Mouse (Mus musculus) spleen, adult 2 months (tissue): Measurements from ENCODE around the gene Slc44a3. TPM values are rescaled to one million over a fixed set of nuclear protein-coding genes. Genes with fewer than 3 reads are reported as not detected.

ENCODE experiments used
- DNase-seq, 2 experiments: peaks; one replicate each; pipeline versions ENCODE4 v3.0.0 to v3.0.0-alpha.2; 2012 to 2021; ENCODE audit warnings: low spot score in 2 of 2, low read depth in 1 of 2
- H3K27ac ChIP-seq: fragments of 200-500 bp; 2 replicates; pipeline ENCODE4 v1.5.1; 2012; ENCODE audit warnings: low read length, inconsistent platforms; ENCODE audit not compliant: insufficient read depth
- H3K27me3 ChIP-seq: fragments of 200-500 bp; 2 replicates; pipeline ENCODE4 v1.6.1; 2012; ENCODE audit warnings: mild to moderate bottlenecking, moderate library complexity, low read length, inconsistent platforms; ENCODE audit not compliant: control insufficient read depth, insufficient read depth
- H3K36me3 ChIP-seq: fragments of 200-500 bp; 2 replicates; pipeline ENCODE4 v1.6.1; 2012; ENCODE audit warnings: mild to moderate bottlenecking, low read length, inconsistent platforms; ENCODE audit not compliant: control insufficient read depth, insufficient read depth
- H3K4me1 ChIP-seq: fragments of 200-500 bp; 2 replicates; pipeline ENCODE4 v1.6.1; 2011; ENCODE audit warnings: inconsistent platforms; ENCODE audit not compliant: control insufficient read depth, insufficient read depth, insufficient read length
- H3K4me3 ChIP-seq: fragments of 200-500 bp; 2 replicates; pipeline ENCODE4 v1.5.1; 2011; ENCODE audit warnings: mild to moderate bottlenecking, inconsistent platforms; ENCODE audit not compliant: insufficient read depth, insufficient read length; ENCODE audit errors: extremely low read depth
- CTCF ChIP-seq: fragments of 200-500 bp; IDR thresholded peaks from 2 replicates; pipeline ENCODE4 v1.5.1; 2011; ENCODE audit warnings: mild to moderate bottlenecking, inconsistent platforms; ENCODE audit not compliant: insufficient read depth, insufficient read length, insufficient replicate concordance; ENCODE audit errors: extremely low read depth
- POLR2A ChIP-seq: fragments of 200-500 bp; IDR thresholded peaks from 2 replicates; pipeline ENCODE4 v1.6.1; 2011; ENCODE audit warnings: low read depth, low read length, inconsistent platforms
- WGBS: fragments of 180-500 bp; shearing (Covaris S2); methylation state at CpG from one replicate; pipeline ENCODE4 v1.1.7; 2018; 5-methylcytosine and 5-hydroxymethylcytosine counted together
- polyA plus RNA-seq: library from polyadenylated mRNA; depleted of rRNA; stranded (reverse); fragments of >200 nt; gene quantifications from 2 replicates; pipeline ENCODE4 v1.2.3, GENCODE M21; 2012

Slc44a3 gene
- polyA plus RNA-seq, 1 experiment: 0.29 TPM

GRCm38 (mm10) chr3:121428696-121429259 lies 103.4 kb downstream of the Slc44a3 start:
- H3K27me3 ChIP-seq: 0 out of 2 replicates have a peak, but pooled peaks cover 2% of the 10 kb centered on the region
- TF ChIP-seq CTCF (no peak), POLR2A (no peak)
- no peaks in the 10 kb centered on the region for H3K36me3 ChIP-seq
- 75% methylated on average over 11 of the region's 11 CpGs for WGBS
- peaks cover 4% of the 10 kb centered on the region for H3K4me1 ChIP-seq
- H3K27ac ChIP-seq: no peak overlapping the region
- no peak for DNase-seq
- no peak overlapping the region for H3K4me3 ChIP-seq

GRCm38 (mm10) chr3:121428230-121428629 lies 104.0 kb downstream of the Slc44a3 start:
- peak; percentile 23 to 39 for DNase-seq

GRCm38 (mm10) chr3:121427520-121427908 lies 104.7 kb downstream of the Slc44a3 start:
- TF ChIP-seq CTCF (no peak), POLR2A (no peak)
- no peak for DNase-seq
- Histone ChIP-seq H3K27me3 (0 out of 2 replicates have a peak, but pooled peaks cover 2% of the 10 kb centered on the region), H3K4me1 (peaks cover 4% of the 10 kb centered on the region), H3K36me3 (no peaks in the 10 kb centered on the region), H3K4me3 (peak overlapping the region; percentile 87), H3K27ac (peak overlapping the region; percentile 71)
- 2% methylated on average over 13 of the region's 13 CpGs for WGBS

More at GRCm38 (mm10) chr3:121428230-121428629, 104.0 kb downstream of the Slc44a3 start:
- Histone ChIP-seq H3K4me3 (peak overlapping the region; percentile 15), H3K27ac (no peak overlapping the region), H3K4me1 (peaks cover 4% of the 10 kb centered on the region), H3K27me3 (0 out of 2 replicates have a peak, but pooled peaks cover 2% of the 10 kb centered on the region), H3K36me3 (no peaks in the 10 kb centered on the region)
- 11% methylated on average over 8 of the region's 8 CpGs for WGBS
- TF ChIP-seq POLR2A (no peak), CTCF (no peak)

- peak overlapping the region; percentile 71 for H3K27ac ChIP-seq
- peak; percentile 40 to 79 for DNase-seq
- peak overlapping the region; percentile 87 for H3K4me3 ChIP-seq
- H3K36me3 ChIP-seq: no peaks in the 10 kb centered on the region
- 0 out of 2 replicates have a peak, but pooled peaks cover 2% of the 10 kb centered on the region for H3K27me3 ChIP-seq
- under 1% methylated on average over 93 of the region's 93 CpGs for WGBS
- peaks cover 4% of the 10 kb centered on the region for H3K4me1 ChIP-seq
- TF ChIP-seq CTCF (peak; percentile 50; the same call in 1 of the 2 replicates), POLR2A (no peak)
Observed at GRCm38 (mm10) chr3:121426621-121427519, 105.3 kb downstream of the Slc44a3 start.

- TF ChIP-seq CTCF (no peak), POLR2A (peak; percentile 77)
- Histone ChIP-seq H3K4me1 (peaks cover 4% of the 10 kb centered on the region), H3K27me3 (0 out of 2 replicates have a peak, but pooled peaks cover 2% of the 10 kb centered on the region), H3K27ac (peak within 1 kb of the TSS; percentile 71), H3K36me3 (no peaks in the 10 kb centered on the region), H3K4me3 (peak within 1 kb of the TSS; percentile 87)
- WGBS: 2% methylated on average over 60 of the region's 66 CpGs
- peak; percentile 47 to 87 for DNase-seq
Observed at GRCm38 (mm10) chr3:121425861-121426620, 106.2 kb downstream of the Slc44a3 start, which contains the start of gene Cnn3. Gene Cnn3 (plus strand): TSS chr3:121426497.

GRCm38 (mm10) chr3:121422405-121422804 lies 109.8 kb downstream of the Slc44a3 start:
- TF ChIP-seq POLR2A: no peak
- TF ChIP-seq CTCF: no peak
- WGBS: 85% methylated on average over 8 of the region's 8 CpGs
- Histone ChIP-seq H3K4me3 (no peak overlapping the region), H3K4me1 (peaks cover 4% of the 10 kb centered on the region), H3K27ac (no peak overlapping the region), H3K36me3 (no peaks in the 10 kb centered on the region), H3K27me3 (0 out of 2 replicates have a peak, but pooled peaks cover 2% of the 10 kb centered on the region)
- no peak for DNase-seq
